Mouse (Mus musculus): ENCODE measurements around the gene Tenm4. TPM values are rescaled to one million over a fixed set of nuclear protein-coding genes. Genes with fewer than 3 reads are reported as not detected.

The Tenm4 gene
- total and polyA plus RNA-seq, 3 experiments, result 0.03 to 0.26 (median 0.04) TPM

DNA sequence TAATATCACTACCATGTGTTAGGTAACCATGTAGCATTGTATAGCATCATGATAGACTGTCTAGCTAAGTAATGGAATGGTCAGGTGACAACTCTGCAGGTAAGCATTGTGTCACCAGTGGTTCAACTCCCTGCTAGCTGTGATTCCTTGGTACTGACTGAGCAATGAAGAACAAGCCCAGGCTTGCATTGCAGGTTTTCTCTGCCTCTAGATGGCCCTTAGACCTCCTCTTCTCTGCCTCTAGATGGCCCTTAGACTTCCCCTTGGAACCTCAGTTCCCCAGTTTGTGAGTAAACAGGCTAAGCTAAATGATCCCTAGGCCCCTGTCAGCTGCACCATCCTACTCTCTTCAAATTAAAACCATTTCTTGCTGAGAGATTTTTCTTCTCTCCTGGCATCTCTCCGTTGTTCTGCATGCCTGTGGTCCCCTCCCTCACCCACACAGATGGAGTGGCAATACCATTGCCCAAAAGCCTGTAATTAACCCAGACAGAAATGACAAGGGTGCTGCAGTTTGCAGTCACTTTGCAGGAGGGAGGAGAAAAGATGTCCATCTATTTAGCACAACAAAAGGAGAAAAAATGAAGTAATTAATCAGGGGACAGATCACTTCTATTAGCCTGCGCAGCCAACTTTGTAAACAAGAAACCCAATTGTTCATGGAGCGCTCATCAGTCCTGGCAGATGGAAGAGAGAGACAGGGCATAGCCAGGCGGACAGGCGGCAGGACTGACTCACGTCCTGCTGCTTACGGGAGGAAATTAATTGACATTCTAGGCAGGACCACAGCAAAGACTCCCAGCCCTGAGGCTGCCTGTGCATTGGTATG lies 694.1 kb downstream of the Tenm4 start:
- no peak for DNase-seq (ENCODE audit: extremely low read depth)
- dilution Hi-C loops (cut with MboI; ENCODE audit: extremely low pct_ligation_motif_present, extremely low pct_unique_long_range_greater_than_20kb, low sequenced_read_pairs) (no loop called here), in situ Hi-C loops (cut with MboI; ENCODE audit: low pct_ligation_motif_present, low pct_unique_long_range_greater_than_20kb, low sequenced_read_pairs) (no loop called here)
- Histone ChIP-seq H3K4me3 (replicated peaks in 1 of 3; ENCODE audit: low read depth in 2 of 3, low read length in 2 of 3, poor library complexity in 1 of 3) (no peak overlapping the region), H3K9ac (ENCODE audit: insufficient read depth, low read depth) (no peak overlapping the region), H3K27ac (ENCODE audit: insufficient read depth, low read depth) (no peak overlapping the region), H3K36me3 (replicated peaks in 1 of 2; ENCODE audit: control insufficient read depth in 1 of 2, insufficient read depth in 1 of 2, low read length in 1 of 2) (no peaks in the 10 kb centered on the region), H3K9me3 (replicated peaks; ENCODE audit: low read length) (no peaks in the 10 kb centered on the region), H3K4me1 (ENCODE audit: control insufficient read depth in 1 of 2, insufficient read depth in 2 of 2) (peaks cover 4 to 22% of the 10 kb centered on the region in 2 experiments), H3K4me2 (ENCODE audit: insufficient read depth, low read depth, poor library complexity, severe bottlenecking) (no peak overlapping the region), H3K27me3 (replicated peaks) (no peaks in the 10 kb centered on the region), H3K79me2 (replicated peaks; ENCODE audit: control insufficient read depth, extremely low read depth, insufficient read depth, poor library complexity, severe bottlenecking) (no peaks in the 10 kb centered on the region)
- TF ChIP-seq MYC (IDR thresholded peaks at IDR 0.05; ENCODE audit: low read depth, low read length) (no peak), CTCF (conservative IDR thresholded peaks at IDR 0.05 in 1 of 2, IDR thresholded peaks at IDR 0.05 in 1 of 2; ENCODE audit: low read depth in 2 of 2, low read length in 2 of 2) (peak in 1 of 2 experiments; percentile 46; a peak in 2 of 4 replicates), BHLHE40 (IDR thresholded peaks at IDR 0.05; ENCODE audit: low read depth, low read length) (0 out of 2 replicates have a peak, but pooled peaks have one; percentile 25), IRF4 (IDR thresholded peaks at IDR 0.05; ENCODE audit: low read depth, low read length) (peak; percentile 49; the same call in 1 of the 2 replicates), JUND (conservative IDR thresholded peaks at IDR 0.05; ENCODE audit: low read depth, low read length) (no peak), USF1 (IDR thresholded peaks at IDR 0.05; ENCODE audit: low read depth, low read length) (0 out of 2 replicates have a peak, but pooled peaks have one; percentile 5), CHD1 (IDR thresholded peaks at IDR 0.05; ENCODE audit: low read depth, low read length) (peak; percentile 97), NRF1 (IDR thresholded peaks at IDR 0.05; ENCODE audit: low read depth, low read length) (no peak), ZC3H11A (IDR thresholded peaks at IDR 0.05; ENCODE audit: low read depth, low read length) (no peak), RCOR1 (conservative IDR thresholded peaks at IDR 0.05; ENCODE audit: low read depth, low read length) (no peak), MXI1 (IDR thresholded peaks at IDR 0.05; ENCODE audit: low read depth, low read length) (no peak), ZMIZ1 (IDR thresholded peaks at IDR 0.05; ENCODE audit: low read depth, low read length) (no peak)

DNA sequence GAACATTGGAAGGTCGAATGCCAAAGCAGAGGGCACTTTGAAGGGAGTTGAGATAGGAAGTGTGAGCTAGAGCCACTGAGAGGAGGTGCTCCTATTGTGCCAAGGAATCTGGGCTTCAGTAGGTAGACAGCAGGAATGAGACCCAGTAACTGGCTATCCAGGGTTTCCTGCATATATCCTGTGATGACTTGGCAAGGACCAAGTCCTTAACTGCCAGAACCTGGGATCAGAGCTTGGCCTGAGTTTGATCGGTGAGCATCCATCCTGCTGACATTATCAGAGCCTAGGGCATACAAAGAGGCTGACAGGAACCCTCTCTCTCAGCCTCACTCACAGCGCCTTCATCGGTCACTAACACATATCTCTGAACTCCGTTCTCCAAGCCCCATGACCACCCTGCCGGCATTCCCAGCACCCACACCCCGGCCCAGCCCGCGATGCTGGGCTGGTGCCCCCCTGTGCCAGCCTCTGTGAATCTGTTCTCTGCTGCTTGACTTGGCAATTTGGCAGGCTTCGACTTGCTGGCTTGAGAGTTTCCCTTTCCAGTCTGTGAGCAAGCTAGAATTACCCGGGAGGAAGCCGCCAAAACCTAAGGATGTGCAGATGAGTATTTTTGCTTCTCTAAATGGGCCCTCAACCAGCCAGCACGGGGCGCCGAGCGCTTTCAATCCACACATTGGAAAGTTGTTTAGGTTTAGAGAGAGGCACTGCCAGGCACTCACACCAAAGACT lies 698.2 kb downstream of the Tenm4 start:
- Histone ChIP-seq H3K79me2 (replicated peaks; ENCODE audit: control insufficient read depth, extremely low read depth, insufficient read depth, poor library complexity, severe bottlenecking) (no peaks in the 10 kb centered on the region), H3K27me3 (replicated peaks) (no peaks in the 10 kb centered on the region), H3K4me2 (ENCODE audit: insufficient read depth, low read depth, poor library complexity, severe bottlenecking) (no peak overlapping the region), H3K9ac (ENCODE audit: insufficient read depth, low read depth) (no peak overlapping the region), H3K27ac (ENCODE audit: insufficient read depth, low read depth) (no peak overlapping the region), H3K4me3 (replicated peaks in 1 of 3; ENCODE audit: low read depth in 2 of 3, low read length in 2 of 3, poor library complexity in 1 of 3) (no peak overlapping the region), H3K4me1 (ENCODE audit: control insufficient read depth in 1 of 2, insufficient read depth in 2 of 2) (peaks cover 6 to 36% of the 10 kb centered on the region in 2 experiments), H3K9me3 (replicated peaks; ENCODE audit: low read length) (no peaks in the 10 kb centered on the region), H3K36me3 (replicated peaks in 1 of 2; ENCODE audit: control insufficient read depth in 1 of 2, insufficient read depth in 1 of 2, low read length in 1 of 2) (no peaks in the 10 kb centered on the region)
- in situ Hi-C loops (cut with MboI; ENCODE audit: low pct_ligation_motif_present, low pct_unique_long_range_greater_than_20kb, low sequenced_read_pairs) (no loop called here), dilution Hi-C loops (cut with MboI; ENCODE audit: extremely low pct_ligation_motif_present, extremely low pct_unique_long_range_greater_than_20kb, low sequenced_read_pairs) (no loop called here)
- TF ChIP-seq TCF12 (IDR thresholded peaks at IDR 0.05; ENCODE audit: low read depth, low read length) (no peak), JUND (conservative IDR thresholded peaks at IDR 0.05; ENCODE audit: low read depth, low read length) (no peak), BHLHE40 (IDR thresholded peaks at IDR 0.05; ENCODE audit: low read depth, low read length) (no peak), CTCF (conservative IDR thresholded peaks at IDR 0.05 in 1 of 2, IDR thresholded peaks at IDR 0.05 in 1 of 2; ENCODE audit: low read depth in 2 of 2, low read length in 2 of 2) (no peak), EP300 (IDR thresholded peaks at IDR 0.05; ENCODE audit: low read length) (no peak), RCOR1 (conservative IDR thresholded peaks at IDR 0.05; ENCODE audit: low read depth, low read length) (no peak), MAZ (IDR thresholded peaks at IDR 0.05; ENCODE audit: low read depth, low read length) (no peak)
- DNase-seq (ENCODE audit: extremely low read depth), result no peak

Data from CH12.LX (cell line).